8 mouse cellular contexts compared by ENCODE assay signal in genomic region chr11:77513811-77514170, GRCm38 (mm10). TPM values are rescaled to one million over a fixed set of nuclear protein-coding genes. Genes with fewer than 3 reads are reported as not detected.
DNase-seq lines count a peak whose midpoint lies in the region; ATAC-seq and TF ChIP-seq lines count a peak whose summit lies in the region.

No protein-coding gene starts in this region.

- WGBS in forebrain, embryonic 14.5 days: 11% methylated on average over 10 of the region's 10 CpGs
- 5% methylated on average over 10 of the region's 10 CpGs for WGBS in neural tube, embryonic 13.5 days

- H3K79me3 ChIP-seq in C2C12 (ENCODE audit: low read depth): no peaks in the 10 kb centered on the region

- peaks cover 22% of the 10 kb centered on the region for H3K4me1 ChIP-seq in forebrain, embryonic 14.5 days (ENCODE audit: control insufficient read depth, insufficient read depth, low read length)
- H3K4me1 ChIP-seq in neural tube, embryonic 13.5 days (replicated peaks): peaks cover 55% of the 10 kb centered on the region

- peak overlapping the region; percentile 33 for H3ac ChIP-seq in C2C12 (ENCODE audit: control insufficient read depth, insufficient read length, low read depth)

- H3K36me3 ChIP-seq in C2C12 (ENCODE audit: control insufficient read depth, insufficient read depth): peaks cover 15% of the 10 kb centered on the region
- H3K36me3 ChIP-seq in forebrain, embryonic 14.5 days (ENCODE audit: control insufficient read depth, insufficient read depth, low read length): 0 out of 2 replicates have a peak, but pooled peaks cover 4% of the 10 kb centered on the region
- no peaks in the 10 kb centered on the region for H3K36me3 ChIP-seq in neural tube, embryonic 13.5 days

- no peaks in the 10 kb centered on the region for H3K79me2 ChIP-seq in C2C12 (ENCODE audit: control insufficient read depth, insufficient read depth)

- no peak for TF ChIP-seq CTCF in C2C12 (IDR thresholded peaks at IDR 0.05; ENCODE audit: control insufficient read depth, insufficient read depth, insufficient read length)

- H3K4me2 ChIP-seq in forebrain, embryonic 14.5 days (ENCODE audit: low read length): peak overlapping the region; percentile 94
- peak overlapping the region; percentile 90 for H3K4me2 ChIP-seq in neural tube, embryonic 13.5 days

- H3K27ac ChIP-seq in forebrain, embryonic 14.5 days (ENCODE audit: low read depth, low read length): no peak overlapping the region
- H3K27ac ChIP-seq in neural tube, embryonic 13.5 days (replicated peaks): no peak overlapping the region; the same call in 1 of the 2 replicates

- peak overlapping the region; percentile 15 for H3K4me3 ChIP-seq in C2C12 (ENCODE audit: insufficient read depth, poor library complexity, severe bottlenecking)
- H3K4me3 ChIP-seq in forebrain, embryonic 14.5 days (ENCODE audit: low read depth, low read length): peak overlapping the region; percentile 61
- peak overlapping the region; percentile 64 for H3K4me3 ChIP-seq in neural tube, embryonic 13.5 days

- peak; percentile 3; the same call in 1 of the 2 replicates for ATAC-seq in forebrain, embryonic 14.5 days
- 0 out of 2 replicates have a peak, but pooled peaks have one; percentile 12 for ATAC-seq in neural tube, embryonic 13.5 days (ENCODE audit: low read depth)

- H3K9me3 ChIP-seq in forebrain, embryonic 14.5 days (replicated peaks; ENCODE audit: control insufficient read depth, low read length): no peaks in the 10 kb centered on the region
- H3K9me3 ChIP-seq in neural tube, embryonic 13.5 days: no peaks in the 10 kb centered on the region

- peak overlapping the region; percentile 32 for H3K9ac ChIP-seq in forebrain, embryonic 14.5 days (ENCODE audit: low read length)
- H3K9ac ChIP-seq in neural tube, embryonic 13.5 days: peak overlapping the region; percentile 43; the same call in 1 of the 2 replicates

- DNase-seq in cerebellum, adult 9-10 months: peak; percentile 33
- no peak for DNase-seq in cerebellum, postnatal 4 days (ENCODE audit: low spot score in 2 of 2)
- DNase-seq in forebrain, embryonic 14.5 days (ENCODE audit: low spot score): no peak
- DNase-seq in kidney, postnatal 14 days: peak; percentile 30
- DNase-seq in Muller cell, postnatal 12 days (ENCODE audit: inconsistent ontology term): no peak
- DNase-seq in ovary, postnatal 10 days (ENCODE audit: low spot score): no peak

- no peaks in the 10 kb centered on the region for H3K27me3 ChIP-seq in C2C12 (ENCODE audit: control insufficient read depth, insufficient read depth, insufficient read length)
- H3K27me3 ChIP-seq in forebrain, embryonic 14.5 days (replicated peaks; ENCODE audit: control insufficient read depth, insufficient read depth, low read length): peaks cover 11% of the 10 kb centered on the region
- H3K27me3 ChIP-seq in neural tube, embryonic 13.5 days: peaks cover 42% of the 10 kb centered on the region

TF ChIP-seq in C2C12, 6 proteins besides CTCF, POLR2A, EP300 and RAD21:
- TF ChIP-seq FOSL1 (IDR thresholded peaks at IDR 0.05; ENCODE audit: insufficient read depth, low read length, poor library complexity, severe bottlenecking) (no peak), MYOD1 (IDR thresholded peaks at IDR 0.05; ENCODE audit: control insufficient read depth, insufficient read length, low read depth) (no peak), MYOG (IDR thresholded peaks at IDR 0.05; ENCODE audit: control insufficient read depth, extremely low read depth, insufficient read length) (no peak), MAX (IDR thresholded peaks at IDR 0.05) (no peak), USF1 (IDR thresholded peaks at IDR 0.05; ENCODE audit: low read depth) (no peak), CEBPB (IDR thresholded peaks at IDR 0.05; ENCODE audit: low read depth) (no peak)
TF ChIP-seq in C2C12: peak in this region for 0.

RNA-seq across cellular contexts. Expression of gene Abhd15, which starts 1.1 kb away (rescaled TPM):
- polyA plus RNA-seq in C2C12 (2012; fragmentation: generic; extraction: Trizol): 1.5 TPM
- polyA plus RNA-seq in forebrain, embryonic 14.5 days (2014; fragmentation: Nextera tagmentation; extraction: Ambion mirVana): 1.2 and 1.8 TPM in 2 replicates
- 2.6 and 2.9 TPM in 2 replicates for polyA plus RNA-seq in neural tube, embryonic 13.5 days (2015; fragmentation: Nextera tagmentation; extraction: Ambion mirVana)

RNA-seq across cellular contexts. Expression of gene Trp53i13, which starts 2.0 kb away (rescaled TPM):
- 18.2 TPM for polyA plus RNA-seq in C2C12 (2012; fragmentation: generic; extraction: Trizol)
- polyA plus RNA-seq in forebrain, embryonic 14.5 days (2014; fragmentation: Nextera tagmentation; extraction: Ambion mirVana): 16.3 and 16.6 TPM in 2 replicates
- polyA plus RNA-seq in neural tube, embryonic 13.5 days (2015; fragmentation: Nextera tagmentation; extraction: Ambion mirVana): 18.0 and 18.3 TPM in 2 replicates

RNA-seq across cellular contexts. Expression of gene Gm10392, which starts 5.2 kb away (rescaled TPM):
- polyA plus RNA-seq in C2C12 (2012; fragmentation: generic; extraction: Trizol): not detected
- not detected in 2 replicates for polyA plus RNA-seq in forebrain, embryonic 14.5 days (2014; fragmentation: Nextera tagmentation; extraction: Ambion mirVana)
- polyA plus RNA-seq in neural tube, embryonic 13.5 days (2015; fragmentation: Nextera tagmentation; extraction: Ambion mirVana): 0.15 TPM in 1 of 2 replicates, not detected in the other

RNA-seq across cellular contexts. Expression of gene Git1, which starts 20.4 kb away (rescaled TPM):
- polyA plus RNA-seq in C2C12 (2012; fragmentation: generic; extraction: Trizol): 56.7 TPM
- 16.3 and 18.7 TPM in 2 replicates for polyA plus RNA-seq in forebrain, embryonic 14.5 days (2014; fragmentation: Nextera tagmentation; extraction: Ambion mirVana)
- polyA plus RNA-seq in neural tube, embryonic 13.5 days (2015; fragmentation: Nextera tagmentation; extraction: Ambion mirVana): 11.5 and 14.1 TPM in 2 replicates

RNA-seq across cellular contexts. Expression of gene Ankrd13b, which starts 24.3 kb away (rescaled TPM):
- 64.3 TPM for polyA plus RNA-seq in C2C12 (2012; fragmentation: generic; extraction: Trizol)
- 25.3 and 32.7 TPM in 2 replicates for polyA plus RNA-seq in forebrain, embryonic 14.5 days (2014; fragmentation: Nextera tagmentation; extraction: Ambion mirVana)
- 33.7 and 37.9 TPM in 2 replicates for polyA plus RNA-seq in neural tube, embryonic 13.5 days (2015; fragmentation: Nextera tagmentation; extraction: Ambion mirVana)

Comparison
In these comparisons a context has a peak if more than half of its experiments do, and no peak if none do; other contexts are left out.
1. DNase-seq: peak in cerebellum, adult 9-10 months (single experiment) and kidney, postnatal 14 days (single experiment); none in cerebellum, postnatal 4 days (0 of 2), forebrain, embryonic 14.5 days (single experiment), Muller cell, postnatal 12 days (single experiment) and ovary, postnatal 10 days (single experiment).
2. Peak in every context shown above with its lines, with median percentiles within 50 percentile points of each other: H3K4me3 ChIP-seq.